Mouse (Mus musculus): ENCODE data around the gene R3hdm1.

R3hdm1 gene

DNA sequence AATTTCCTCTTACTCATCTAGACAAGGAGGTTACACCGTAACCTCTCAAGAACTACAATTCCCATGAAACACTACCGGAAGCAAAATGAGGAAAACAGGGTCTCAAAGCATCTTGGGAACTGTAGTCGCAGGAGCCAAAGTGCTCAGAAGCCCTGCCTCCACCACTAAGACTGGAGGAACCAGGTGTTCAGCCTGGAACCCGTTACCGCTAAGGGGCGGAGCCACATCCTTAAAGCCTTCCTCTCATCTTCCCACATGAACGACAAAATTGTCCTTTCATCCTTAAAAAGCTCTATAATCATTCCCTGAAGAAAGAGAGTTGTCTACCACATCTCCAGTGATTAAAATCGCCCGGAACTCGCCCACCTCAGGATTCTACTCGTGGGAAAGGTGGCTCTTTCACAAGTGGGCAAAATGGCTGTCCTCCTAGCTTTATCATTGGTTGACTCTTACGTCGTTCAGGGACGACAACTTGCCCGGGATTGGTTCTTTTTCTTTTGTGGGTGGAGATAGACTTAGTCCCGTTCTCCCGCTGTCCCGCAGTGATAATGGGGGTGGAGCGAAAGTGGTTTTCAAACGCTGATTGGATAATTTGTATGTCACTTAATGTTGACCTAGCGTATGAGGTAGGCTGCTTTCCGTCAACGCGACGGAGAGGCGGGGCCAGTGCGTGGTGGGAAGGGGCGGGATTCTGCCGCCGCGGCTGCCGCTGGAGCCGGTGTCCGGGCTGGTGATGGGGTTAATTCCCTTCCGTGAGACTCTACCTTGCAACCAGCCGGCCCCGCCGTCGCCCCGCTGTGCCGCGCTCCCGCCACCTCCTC, at the start of gene R3hdm1, which contains the start of gene Zranb3:
Gene R3hdm1, plus strand, starts transcription at position 661 of the 821 bp plus-strand sequence.
Gene Zranb3, minus strand, starts transcription at position 407 of the 821 bp plus-strand sequence.
- DNase-seq (ENCODE audit: low spot score in 2 of 2) = peak; percentile 92 to 93

DNA sequence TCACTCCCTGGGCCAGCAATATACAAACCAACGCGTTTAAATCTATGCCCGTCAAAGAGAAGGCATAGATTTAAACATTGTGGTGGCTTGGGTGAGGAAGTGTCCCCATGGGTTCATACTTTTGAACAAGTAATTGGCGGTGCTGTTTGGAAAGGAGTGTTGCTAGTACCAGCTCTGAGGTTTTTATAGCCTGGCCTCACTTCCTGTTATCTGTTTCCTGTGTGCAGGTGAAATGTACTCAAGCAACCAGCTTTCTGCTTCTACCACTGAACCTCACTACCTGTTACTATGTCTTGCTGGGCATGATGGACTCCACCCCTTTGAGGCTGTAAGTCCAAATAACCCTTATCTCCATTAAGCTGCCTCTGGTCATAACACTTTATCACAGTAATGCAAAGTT, 45.8 kb upstream of the R3hdm1 start:
- DNase-seq (ENCODE audit: low spot score in 2 of 2) = no peak

DNA sequence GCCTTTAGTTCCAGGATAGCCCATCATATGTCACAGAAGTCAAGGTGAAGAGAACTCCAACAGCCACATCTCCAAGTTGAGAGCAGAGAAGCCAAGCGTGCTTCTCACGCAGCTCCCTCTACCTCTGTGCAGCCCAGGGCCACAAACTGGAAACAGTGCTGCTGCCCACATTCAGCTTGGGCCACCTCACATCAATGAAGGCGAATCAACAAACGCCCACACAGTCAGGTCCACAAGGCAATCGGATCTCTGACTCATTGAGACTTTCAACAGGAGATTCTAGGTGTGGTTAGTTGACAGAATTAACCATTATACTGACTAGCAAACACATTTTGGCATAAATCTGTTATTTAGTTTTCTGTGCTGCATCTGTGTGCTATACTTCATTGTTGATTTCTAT, 44.5 kb upstream of the R3hdm1 start:
- DNase-seq (ENCODE audit: low spot score in 2 of 2) = no peak

DNA sequence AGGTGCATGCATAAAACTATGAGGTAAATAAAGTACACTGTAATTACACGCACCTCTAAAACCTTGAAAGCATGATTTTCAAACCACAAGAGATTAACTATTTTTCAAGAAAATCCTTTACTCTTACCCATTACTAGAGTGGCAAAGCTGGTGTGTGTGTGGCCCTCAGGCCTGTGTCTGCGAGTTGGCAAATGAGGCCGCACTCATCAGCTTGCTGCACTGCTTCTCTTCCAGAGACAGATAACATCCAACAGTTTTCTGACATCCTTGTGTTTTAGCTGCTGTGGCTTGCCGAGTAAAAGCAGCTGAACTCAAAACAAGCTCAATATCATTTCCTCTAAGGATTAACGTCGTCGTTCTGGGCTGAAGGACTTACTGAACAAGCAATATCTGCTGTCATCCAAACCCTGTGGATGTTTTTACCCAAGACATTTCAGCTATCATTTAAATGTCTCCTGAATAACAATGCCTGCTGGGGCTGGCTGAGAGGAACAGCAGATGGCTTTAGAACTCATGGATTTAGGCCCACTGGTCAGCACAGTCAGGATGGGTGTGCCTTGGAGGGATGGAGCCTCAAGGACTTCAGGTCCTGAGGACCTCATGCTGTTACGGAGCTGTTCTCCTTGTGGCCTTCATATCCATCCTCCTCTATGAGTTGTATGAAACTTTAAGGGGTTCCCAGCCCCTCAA, 42.3 kb upstream of the R3hdm1 start:
- no peak for DNase-seq (ENCODE audit: low spot score in 2 of 2)

DNA sequence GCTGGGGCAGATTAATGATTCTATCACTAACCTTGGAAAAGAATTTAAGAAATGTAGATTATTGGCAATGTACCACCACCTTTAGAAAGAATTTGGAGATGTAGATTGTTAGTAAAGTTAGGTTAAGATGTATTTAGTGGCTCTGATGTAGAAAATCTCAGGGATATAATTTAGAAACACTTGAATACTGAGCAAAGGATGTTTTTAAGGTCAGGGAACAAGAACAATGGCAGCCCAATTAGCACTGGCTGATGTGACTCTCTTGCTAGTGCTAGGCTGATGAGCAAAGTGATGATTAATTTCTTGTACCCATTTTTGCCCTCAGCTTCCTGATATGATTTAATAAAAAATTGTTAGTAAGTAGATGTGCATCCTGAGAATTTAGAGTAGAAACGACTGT, 41.7 kb upstream of the R3hdm1 start:
- DNase-seq (ENCODE audit: low spot score in 2 of 2) = no peak

DNA sequence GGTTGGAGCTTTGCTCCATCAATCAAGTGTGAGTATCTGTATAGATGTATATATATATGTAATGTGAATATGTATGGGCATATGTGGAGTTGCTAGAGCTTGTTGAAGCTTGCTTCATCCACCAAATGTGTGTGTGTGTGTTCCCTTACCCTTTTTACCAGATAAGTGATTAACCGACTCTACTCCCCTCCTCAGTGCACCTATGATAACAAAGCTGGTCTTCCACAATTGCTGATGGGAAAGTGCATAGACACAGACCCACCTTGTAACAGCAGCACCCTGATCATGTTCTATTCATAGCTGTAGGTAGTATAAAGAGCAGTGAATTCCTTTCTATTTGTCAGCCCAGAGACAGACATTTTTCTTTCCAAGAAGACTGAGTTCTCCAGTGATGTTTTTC, 40.9 kb upstream of the R3hdm1 start:
- no peak for DNase-seq (ENCODE audit: low spot score in 2 of 2)

DNA sequence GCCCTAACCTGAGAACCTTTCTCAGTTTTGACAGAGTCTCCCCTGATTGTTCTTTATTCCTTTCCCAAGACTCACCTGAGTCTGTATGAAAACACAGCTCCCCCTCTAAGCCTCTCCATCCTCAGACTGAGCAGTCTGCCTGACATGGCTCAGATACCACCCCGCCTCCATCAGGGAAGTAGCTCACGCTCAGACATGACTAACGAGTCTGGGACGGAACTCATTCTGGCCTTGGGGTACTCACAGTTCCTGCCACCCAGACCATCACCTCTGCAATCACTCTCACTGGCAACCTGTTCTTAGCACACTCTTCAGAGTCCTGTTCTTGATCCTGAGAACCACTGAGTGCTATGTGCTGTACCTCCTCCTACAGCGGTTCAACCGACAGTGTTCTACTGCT, 38.4 kb upstream of the R3hdm1 start:
- no peak for DNase-seq (ENCODE audit: low spot score in 2 of 2)

DNA sequence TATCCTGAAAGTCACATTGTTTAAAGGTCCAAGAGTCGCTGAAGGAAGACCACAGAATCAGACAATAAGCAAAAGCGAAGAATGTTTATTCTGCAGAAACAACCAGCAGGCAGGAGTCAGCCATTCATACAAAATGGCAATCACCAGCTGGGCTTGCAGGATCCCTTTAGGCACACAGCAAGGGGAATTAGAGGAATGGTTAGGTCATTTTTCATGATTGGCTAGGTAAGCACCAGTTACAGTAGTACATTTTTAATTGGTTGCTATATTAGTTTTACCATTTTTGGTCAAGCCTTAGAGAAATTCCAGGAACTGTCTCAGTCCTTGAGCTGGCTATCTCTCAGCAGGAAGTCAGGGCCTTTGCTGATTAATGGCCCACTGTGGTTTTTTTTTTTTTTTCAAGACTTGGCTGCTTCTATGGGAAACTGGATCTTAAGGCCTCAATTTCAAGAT, 34.1 kb upstream of the R3hdm1 start:
- DNase-seq (ENCODE audit: low spot score in 2 of 2) = no peak

DNA sequence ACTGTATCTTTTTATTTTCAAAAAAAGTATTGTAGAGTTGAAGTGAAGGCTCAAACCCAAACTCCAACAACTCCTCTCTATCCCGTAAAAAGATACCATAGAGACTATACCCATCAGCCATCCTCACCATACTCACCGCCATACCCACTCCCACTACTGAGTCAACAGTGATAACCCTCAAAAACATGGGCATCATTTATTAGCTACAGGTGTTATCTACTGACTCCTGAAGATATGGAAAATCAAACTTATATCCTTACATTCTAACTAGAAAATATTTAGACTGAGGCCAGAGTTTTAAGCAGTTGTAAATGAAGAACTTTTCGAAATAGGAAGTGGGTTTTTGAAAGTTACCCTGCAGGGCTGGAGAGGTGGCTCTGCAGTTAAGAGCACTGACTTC, 33.1 kb upstream of the R3hdm1 start:
- no peak for DNase-seq (ENCODE audit: low spot score in 2 of 2)

DNA sequence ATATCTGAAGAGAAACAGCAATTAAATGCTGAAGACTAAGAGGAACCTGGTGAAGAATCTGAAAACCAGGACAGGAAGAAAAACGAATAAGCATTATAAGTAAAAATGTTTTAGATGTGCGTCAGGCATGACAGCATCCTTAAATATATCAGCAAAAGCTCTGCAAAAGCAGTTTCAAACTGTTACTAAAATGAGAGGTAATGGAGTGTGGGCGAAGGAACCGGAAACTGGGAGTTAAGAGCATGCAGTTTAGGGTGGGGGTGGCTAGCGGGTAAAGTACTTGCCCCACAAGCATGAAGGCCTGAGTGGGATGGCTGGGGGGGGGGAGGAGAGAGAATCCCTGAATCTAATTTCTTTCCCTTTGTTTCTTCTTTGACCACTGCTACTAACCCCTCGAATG, 30.1 kb upstream of the R3hdm1 start:
- no peak for DNase-seq (ENCODE audit: low spot score in 2 of 2)

DNA sequence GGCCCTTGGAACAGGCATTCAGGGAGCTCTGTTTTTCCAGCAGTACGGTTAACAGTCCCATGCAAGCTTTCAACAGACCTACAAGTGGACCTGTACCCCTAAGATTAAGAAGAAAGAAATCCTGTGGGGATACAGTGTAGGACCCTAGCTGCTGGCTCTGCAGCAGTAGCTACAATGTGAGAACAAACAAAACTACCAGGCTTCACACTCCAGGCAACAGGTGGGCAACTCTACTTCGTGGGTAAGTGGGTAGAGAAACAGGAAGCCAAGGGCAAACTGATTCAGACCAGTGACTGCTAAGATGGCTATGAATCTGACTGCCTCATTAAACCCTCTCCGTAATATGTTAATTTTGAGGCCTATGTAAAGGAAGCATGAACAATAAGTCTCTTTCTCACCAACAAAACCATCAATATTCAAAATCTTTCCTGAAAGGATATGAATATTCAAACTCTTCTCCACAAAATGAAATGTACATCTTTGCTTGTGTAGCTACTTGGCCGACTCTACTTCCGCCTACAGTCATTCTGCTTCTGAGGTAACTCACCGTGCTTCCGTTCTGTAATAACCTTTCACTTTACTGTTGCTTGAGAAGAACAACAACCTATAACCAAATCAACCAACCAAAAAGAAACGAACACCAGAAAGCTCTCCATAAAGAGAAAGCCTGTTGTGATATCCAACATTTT, 26.2 kb upstream of the R3hdm1 start:
- no peak for DNase-seq (ENCODE audit: low spot score in 2 of 2)

DNA sequence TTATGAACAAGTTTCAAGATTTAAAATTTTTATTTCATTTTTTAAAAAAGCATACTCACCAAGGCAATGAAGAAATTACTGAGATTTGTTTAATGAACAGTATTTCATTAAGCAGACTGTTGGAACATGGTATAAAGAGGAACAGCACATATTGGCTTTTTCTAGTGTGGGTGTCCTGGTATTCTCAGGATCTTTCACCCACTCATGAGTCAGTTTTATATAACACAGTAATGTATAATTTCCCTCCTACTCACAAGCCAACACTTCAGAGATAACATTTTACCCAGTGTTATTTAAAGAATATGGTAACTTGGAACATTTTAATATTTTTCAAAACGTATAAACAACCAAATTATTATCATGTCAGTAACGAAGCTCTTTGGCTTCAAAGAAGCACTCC, 25.3 kb upstream of the R3hdm1 start:
- DNase-seq (ENCODE audit: low spot score in 2 of 2) = no peak

DNA sequence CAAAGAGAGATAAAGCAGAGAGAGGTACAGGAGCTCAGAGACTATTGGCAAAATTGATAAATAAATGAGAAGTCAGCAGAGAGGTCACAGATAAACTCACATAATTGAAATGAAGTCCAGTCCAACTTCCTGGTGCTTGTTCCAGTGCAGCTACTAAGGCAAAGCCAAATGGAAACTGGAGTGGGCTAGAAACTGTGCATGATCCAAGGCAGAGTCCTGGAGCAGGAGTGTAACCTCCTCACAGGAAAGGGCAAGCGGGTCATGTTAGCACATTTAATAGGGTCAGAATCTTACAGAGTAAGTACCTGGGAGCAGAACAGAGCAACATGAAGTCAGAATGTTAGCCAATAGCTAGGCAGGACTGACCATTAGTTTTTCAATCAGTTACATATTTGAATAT, 24.5 kb upstream of the R3hdm1 start:
- no peak for DNase-seq (ENCODE audit: low spot score in 2 of 2)

DNA sequence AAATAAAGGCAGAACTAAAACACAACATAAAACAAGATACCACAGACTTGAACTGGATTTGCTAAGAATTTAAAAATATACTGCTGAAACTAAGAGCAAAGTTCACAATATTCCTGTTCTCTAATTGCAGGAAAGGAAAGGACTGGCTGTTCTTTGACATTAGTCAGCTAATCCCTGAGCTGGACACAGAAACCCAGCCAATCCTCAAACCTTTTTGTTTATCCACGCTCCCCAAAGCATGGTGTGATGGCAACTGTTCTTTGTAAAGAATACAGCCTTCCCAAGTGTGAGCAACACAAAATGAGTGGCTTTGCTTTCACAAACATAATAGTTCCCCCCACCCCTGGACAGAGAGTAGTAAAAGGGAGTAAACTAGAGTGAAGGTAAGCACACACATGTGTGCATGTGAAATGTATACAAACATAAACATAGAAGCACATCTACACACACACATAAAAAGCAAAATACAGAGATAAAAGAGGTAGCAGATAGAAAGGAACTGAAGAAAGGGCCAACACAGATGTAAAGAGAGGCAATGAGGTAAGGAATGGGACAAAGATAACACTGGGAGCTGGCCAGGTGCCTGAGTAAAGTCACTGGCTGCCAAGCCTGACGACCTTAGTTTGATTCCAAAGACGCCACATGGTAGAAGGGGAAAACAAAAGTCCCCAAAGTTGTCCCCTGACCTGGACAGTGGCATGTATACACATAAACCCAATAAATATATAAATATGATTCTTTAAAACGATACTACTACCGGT, 22.0 kb upstream of the R3hdm1 start:
- DNase-seq (ENCODE audit: low spot score in 2 of 2) = no peak

DNA sequence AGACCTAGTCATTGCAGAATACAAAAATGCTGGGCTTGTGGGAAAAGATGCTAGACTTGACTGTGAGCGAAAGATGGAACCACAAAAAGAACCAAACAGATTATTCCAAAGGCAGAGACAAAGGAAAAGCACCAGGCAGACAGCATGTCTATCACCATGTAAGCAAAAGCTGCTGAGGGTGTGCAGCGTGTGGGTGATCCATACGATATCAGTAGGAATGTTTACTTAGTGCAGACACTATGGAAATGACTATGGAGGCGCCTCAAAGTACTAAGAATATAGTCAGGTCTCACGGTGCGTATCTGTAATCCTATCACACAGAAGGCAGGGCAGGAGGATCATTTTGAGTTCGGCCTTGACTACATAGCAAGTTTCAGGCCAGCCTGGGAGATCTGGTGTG, 21.2 kb upstream of the R3hdm1 start:
- DNase-seq (ENCODE audit: low spot score in 2 of 2) = no peak

DNA sequence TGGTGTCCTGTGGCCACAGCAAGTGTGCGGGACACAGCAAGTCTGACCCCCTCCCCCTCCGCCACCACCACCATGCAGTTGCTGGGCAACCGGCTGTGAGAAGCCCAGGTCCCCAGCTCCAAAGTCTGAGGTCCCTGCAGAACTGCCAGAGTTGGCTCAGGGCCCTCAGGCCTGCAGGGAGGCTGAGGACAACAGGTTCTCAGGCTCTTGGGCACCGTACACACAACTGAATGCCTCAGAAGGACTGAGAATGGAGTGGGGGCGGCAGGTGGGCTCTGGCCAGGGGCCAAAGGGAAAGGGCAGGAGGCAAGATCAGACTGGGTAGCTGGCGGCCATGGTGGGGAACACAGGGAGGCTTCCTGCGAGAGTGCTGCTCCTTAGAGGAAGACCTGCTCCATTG, 20.3 kb upstream of the R3hdm1 start:
- DNase-seq (ENCODE audit: low spot score in 2 of 2) = no peak

DNA sequence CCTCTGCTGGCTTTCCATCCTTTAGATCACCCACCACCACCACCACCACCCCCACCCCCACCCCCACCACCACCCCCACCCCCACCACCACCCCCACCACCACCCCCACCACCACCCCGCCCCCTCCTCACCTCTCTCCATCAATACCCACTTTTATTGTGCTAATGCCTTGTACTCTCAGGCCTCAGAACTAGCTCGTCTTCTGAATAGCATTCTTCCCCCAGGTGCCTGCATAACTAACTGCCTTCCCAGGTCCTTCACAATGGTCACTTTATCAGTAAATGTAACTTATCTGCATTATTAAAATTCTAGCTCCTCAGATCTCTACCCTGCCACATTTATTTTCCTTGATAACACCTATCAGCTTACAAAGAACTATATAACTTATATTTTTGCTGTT, 8.4 kb upstream of the R3hdm1 start:
- DNase-seq (ENCODE audit: low spot score in 2 of 2) = no peak

DNA sequence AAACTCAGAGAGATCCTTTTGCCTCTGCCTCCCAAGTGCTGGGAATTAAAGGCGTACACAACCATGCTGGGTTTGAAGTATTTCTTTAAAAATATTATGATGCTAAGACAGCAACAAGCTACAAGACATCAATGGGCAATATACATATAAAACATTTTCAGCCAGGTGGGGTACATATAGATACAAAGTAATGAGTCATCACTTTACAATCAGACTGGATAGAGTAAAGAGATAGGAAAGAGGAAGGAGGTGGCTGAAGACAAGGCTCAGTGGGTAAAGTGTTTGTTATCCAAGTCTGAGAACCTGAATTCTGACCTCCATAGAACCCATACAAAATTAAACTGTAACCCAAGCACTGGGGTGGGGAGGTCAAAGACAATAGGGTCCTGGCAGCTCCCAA, 4.8 kb upstream of the R3hdm1 start:
- DNase-seq (ENCODE audit: low spot score in 2 of 2) = no peak

DNA sequence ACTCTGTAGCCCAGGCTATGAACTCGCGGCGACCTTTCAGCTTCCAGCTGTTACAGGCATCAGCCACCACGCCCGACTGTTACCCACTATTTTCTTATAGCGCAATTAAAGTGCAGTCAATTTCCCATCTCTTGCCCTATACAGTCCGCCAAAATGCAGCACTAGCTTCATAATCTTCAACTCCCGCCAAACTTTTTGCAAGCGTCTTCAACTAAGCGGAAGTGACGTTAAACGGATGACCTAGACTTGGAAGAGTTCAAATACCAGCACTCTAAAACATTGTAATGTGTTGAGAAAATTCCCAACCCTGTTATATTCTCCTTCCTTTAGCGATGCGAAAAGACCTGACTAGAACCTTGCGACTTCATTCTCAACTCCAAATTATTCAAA, 855 bp upstream of the R3hdm1 start:
- DNase-seq (ENCODE audit: low spot score in 2 of 2) = no peak

DNA sequence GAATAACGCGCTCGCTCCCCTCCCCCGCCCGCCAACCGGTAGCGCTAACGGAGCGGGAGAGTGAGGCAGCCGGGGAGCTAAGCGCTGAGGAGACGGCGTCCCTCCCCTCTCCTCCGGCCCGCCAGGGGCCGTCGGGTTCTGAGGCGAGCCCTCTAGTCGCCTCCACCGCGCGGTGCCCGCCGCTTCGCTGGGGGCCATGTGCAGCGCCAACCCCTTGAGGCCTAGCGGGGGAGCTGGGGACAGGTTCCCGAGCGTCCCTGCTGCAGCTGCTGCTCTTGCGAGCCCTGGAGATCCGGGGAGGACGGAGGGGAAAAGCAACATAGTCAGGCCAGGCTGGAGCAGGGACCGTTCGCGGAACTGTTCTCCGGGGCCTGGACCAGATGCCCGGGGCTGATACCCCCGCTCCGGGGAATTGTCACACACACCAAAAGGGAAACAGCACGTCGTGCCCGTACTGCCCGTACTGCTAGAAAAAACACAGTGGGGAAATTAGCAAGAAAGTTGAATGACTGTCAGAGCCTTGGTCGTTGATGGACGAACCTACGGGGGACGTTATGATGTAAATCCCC, 503 bp downstream of the R3hdm1 start:
- no peak for DNase-seq (ENCODE audit: low spot score in 2 of 2)

DNA sequence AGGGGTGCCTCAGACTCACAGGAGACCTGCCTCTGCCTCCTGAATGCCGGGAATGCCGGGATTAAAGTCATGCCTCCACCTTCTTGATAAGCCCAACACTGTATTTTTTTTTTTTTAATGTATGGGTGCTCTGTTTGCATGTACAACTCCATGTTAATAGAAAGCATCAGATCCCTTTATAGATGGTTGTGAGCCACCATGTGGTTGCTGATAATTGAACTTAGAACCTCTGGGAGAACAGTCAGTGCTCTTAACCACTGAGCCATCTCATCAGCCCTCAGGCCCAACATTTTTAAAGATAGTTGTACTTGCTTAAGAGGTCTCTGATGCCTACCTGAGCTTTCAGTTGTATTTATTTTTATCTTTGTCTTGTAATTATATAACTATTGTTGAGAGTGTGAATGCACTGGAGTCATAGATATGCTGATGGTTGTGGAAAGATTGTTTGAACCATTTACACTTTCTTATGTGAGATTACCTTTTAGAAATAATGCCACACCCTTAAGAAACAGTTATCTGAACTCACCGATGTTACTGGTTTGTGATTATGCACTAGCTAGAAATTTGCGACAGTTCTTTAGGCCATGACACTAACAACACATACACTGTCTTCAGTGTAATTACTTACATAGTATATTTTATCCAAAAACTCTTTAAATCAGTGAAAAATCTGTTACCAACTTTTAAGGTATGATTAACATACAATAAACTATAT, 18.0 kb downstream of the R3hdm1 start:
- no peak for DNase-seq (ENCODE audit: low spot score in 2 of 2)
